Mouse (Mus musculus): ENCODE measurements around the gene Pi4k2a. TPM values are rescaled to one million over a fixed set of nuclear protein-coding genes. Genes with fewer than 3 reads are reported as not detected.
A peak's percentile ranks its signal among the peaks of the same experiment; 100 is the strongest.

Pi4k2a gene
- polyA plus RNA-seq (2012; rRNA removed) = 34.4 and 38.1 TPM in 2 replicates
- 29.9 and 32.8 TPM in 2 replicates for polyA plus RNA-seq (2014; fragmentation: Nextera tagmentation; extraction: Ambion mirVana)

DNA sequence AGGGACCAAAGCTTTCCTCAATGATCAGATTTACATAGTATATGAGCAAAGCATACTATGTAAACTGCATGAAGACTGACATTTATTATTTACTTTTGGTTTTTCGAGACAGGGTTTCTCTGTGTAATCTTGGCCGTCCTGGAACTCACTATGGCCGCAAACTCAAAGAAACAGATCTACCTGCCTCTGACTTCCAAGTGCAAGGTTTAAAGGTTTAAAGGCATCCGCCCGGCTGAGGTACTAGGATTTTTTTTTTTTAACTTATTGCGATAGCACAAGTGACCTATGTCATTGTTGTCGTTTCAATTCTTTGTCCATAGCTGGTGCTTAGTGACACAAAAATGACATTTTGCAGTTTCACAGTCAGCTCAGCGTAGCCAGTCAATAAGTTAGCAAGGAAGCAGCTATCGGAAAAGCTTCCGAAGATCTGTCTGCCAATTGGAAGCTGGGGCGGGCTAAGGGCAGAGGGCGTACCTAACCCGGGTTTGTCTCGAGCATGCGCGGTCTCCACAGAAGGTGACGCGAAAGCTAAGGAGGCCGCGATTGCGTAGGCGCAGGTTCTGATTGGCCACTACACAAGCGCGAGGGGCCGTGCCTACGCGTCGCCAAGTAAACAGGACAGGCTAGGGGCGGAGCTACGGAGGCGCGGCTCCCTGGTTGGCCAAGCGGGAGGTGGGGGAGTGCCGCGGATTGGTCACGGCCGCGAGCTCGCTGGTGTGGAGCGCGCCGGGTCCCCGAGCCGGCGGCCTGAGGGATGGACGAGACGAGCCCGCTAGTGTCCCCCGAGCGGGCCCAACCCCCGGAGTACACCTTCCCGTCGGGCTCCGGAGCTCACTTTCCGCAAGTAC, at the start of gene Pi4k2a:
Gene Pi4k2a (plus strand): TSS at position 723 of the 848 bp plus-strand sequence.
- Histone ChIP-seq H3K4me1 (ENCODE audit: control insufficient read depth, insufficient read depth, low read length) (peaks cover 15% of the 10 kb centered on the region), H3K27ac (replicated peaks; ENCODE audit: low read depth, low read length) (peak within 1 kb of the TSS; percentile 81), H3K9ac (ENCODE audit: low read depth, low read length, severe bottlenecking) (peak within 1 kb of the TSS; percentile 79), H3K27me3 (ENCODE audit: control insufficient read depth, insufficient read depth, low read length) (no peaks in the 10 kb centered on the region), H3K4me3 (replicated peaks; ENCODE audit: low read length) (peak within 1 kb of the TSS; percentile 78), H3K36me3 (ENCODE audit: control insufficient read depth, insufficient read depth, low read length) (peaks cover 11% of the 10 kb centered on the region; the same call in 1 of the 2 replicates), H3K9me3 (ENCODE audit: control insufficient read depth, low read length) (no peaks in the 10 kb centered on the region), H3K4me2 (replicated peaks; ENCODE audit: low read depth, low read length, severe bottlenecking) (peak within 1 kb of the TSS; percentile 74)
- under 1% methylated on average over 38 of the region's 55 CpGs for WGBS
- DNase-seq (ENCODE audit: low spot score) = peak; percentile 99
- peak; percentile 98 for ATAC-seq (ENCODE audit: low FRiP score, low read depth)
- no peak for TF ChIP-seq POLR2A (IDR thresholded peaks at IDR 0.05; ENCODE audit: borderline replicate concordance, extremely low read depth, insufficient read depth, insufficient read length)

DNA sequence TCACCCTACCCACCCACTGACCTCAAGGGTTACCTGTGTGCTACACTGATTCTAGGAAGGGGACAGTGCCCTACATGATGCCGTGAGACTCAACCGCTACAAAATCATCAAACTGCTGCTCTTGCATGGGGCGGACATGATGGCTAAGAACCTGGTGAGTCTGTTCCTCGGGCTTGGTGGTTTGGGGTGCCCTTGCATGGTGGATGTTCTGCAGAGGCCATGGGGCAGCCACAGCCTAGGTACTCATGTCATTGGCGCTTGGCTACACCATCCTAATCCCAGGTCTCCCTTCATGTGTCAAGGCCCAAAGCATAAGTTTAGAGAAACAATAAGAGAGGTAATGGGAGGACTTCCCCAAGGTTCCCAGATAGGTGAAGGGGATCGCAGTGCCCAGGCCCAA, 46.3 kb upstream of the Pi4k2a start:
- ATAC-seq (ENCODE audit: low FRiP score, low read depth) = no peak
- Histone ChIP-seq H3K4me2 (replicated peaks; ENCODE audit: low read depth, low read length, severe bottlenecking) (no peak overlapping the region), H3K27me3 (ENCODE audit: control insufficient read depth, insufficient read depth, low read length) (no peaks in the 10 kb centered on the region), H3K4me1 (ENCODE audit: control insufficient read depth, insufficient read depth, low read length) (peaks cover 5% of the 10 kb centered on the region), H3K4me3 (replicated peaks; ENCODE audit: low read length) (no peak overlapping the region), H3K36me3 (ENCODE audit: control insufficient read depth, insufficient read depth, low read length) (no peaks in the 10 kb centered on the region), H3K9ac (ENCODE audit: low read depth, low read length, severe bottlenecking) (no peak overlapping the region), H3K27ac (replicated peaks; ENCODE audit: low read depth, low read length) (no peak overlapping the region), H3K9me3 (ENCODE audit: control insufficient read depth, low read length) (no peaks in the 10 kb centered on the region)
- 97% methylated on average over 6 of the region's 6 CpGs for WGBS
- TF ChIP-seq POLR2A (IDR thresholded peaks at IDR 0.05; ENCODE audit: borderline replicate concordance, extremely low read depth, insufficient read depth, insufficient read length) = no peak
- DNase-seq (ENCODE audit: low spot score) = no peak

DNA sequence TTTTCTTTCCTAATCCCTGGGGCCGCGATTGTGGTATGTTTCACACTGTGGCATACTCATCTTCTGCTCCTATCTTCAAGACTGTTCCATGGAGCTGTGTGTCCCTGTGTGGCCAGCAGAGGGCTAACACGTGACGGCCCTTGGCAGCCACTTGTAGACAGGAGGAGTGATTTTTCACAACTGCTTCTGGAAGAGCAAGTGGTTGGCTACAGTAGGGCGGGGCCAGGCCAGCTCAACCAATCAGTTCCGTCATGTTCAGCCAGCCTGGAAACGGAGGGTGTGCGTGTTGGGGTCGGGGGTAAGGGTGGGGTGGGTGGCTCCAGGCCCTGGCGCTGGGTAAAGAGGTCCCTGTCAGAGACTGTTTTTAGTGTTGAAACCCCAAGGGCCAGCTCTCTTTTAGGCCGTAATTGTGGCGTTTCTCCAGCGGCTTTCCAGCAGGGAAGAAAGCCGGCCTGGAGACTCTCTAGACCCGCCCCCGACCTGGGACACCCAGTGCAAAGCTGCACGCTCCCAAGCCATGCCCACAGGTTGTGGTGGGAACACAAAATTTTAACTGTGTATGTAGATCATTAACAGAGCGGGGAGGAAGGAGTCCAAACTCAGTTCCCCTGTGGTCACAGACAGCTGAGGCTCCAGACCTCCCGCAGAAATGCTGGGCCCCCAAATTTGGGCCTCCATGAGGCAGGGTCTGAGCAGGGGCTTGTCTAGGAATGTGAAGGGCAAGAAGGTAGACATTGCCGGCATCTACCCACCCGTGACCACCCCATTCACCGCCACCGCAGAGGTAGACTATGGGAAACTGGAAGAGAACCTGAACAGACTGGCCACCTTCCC, 44.8 kb upstream of the Pi4k2a start, which contains the start of gene Hoga1:
Gene Hoga1 (plus strand): TSS at position 342 of the 834 bp plus-strand sequence.
- no peak within 1 kb of the TSS for H3K27ac ChIP-seq (replicated peaks; ENCODE audit: low read depth, low read length)
- 21% methylated on average over 23 of the region's 23 CpGs for WGBS
- TF ChIP-seq POLR2A (IDR thresholded peaks at IDR 0.05; ENCODE audit: borderline replicate concordance, extremely low read depth, insufficient read depth, insufficient read length) = no peak
- peak within 1 kb of the TSS; percentile 40 for H3K9ac ChIP-seq (ENCODE audit: low read depth, low read length, severe bottlenecking)
- H3K4me1 ChIP-seq (ENCODE audit: control insufficient read depth, insufficient read depth, low read length) = peaks cover 5% of the 10 kb centered on the region
- peak within 1 kb of the TSS; percentile 34 for H3K4me3 ChIP-seq (replicated peaks; ENCODE audit: low read length)
- no peaks in the 10 kb centered on the region for H3K9me3 ChIP-seq (ENCODE audit: control insufficient read depth, low read length)
- H3K27me3 ChIP-seq (ENCODE audit: control insufficient read depth, insufficient read depth, low read length) = no peaks in the 10 kb centered on the region
- H3K36me3 ChIP-seq (ENCODE audit: control insufficient read depth, insufficient read depth, low read length) = no peaks in the 10 kb centered on the region
- H3K4me2 ChIP-seq (replicated peaks; ENCODE audit: low read depth, low read length, severe bottlenecking) = peak within 1 kb of the TSS; percentile 48
- DNase-seq (ENCODE audit: low spot score) (peak; percentile 83), ATAC-seq (ENCODE audit: low FRiP score, low read depth) (peak; percentile 90)

DNA sequence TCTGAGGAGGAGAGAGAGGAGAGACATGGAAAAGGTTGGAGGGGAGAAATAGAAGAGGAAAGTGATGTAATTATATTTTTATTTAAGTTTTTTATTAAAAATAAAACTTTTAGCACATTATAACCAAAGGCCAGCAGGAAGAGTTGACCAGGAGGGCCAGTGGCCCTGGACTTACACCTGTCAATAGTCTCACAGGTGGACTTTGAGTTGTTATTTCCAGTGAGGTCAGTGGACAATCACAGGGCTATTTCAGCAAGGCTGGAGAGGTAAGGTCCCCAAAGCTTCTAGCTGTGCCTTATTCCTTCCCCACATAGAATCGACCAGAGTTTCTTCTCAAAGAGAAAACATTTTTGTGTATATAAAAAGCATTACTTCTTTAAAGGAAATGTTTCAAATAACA, 40.0 kb upstream of the Pi4k2a start:
- WGBS = 70% methylated on average over 1 of the region's 1 CpGs
- H3K27ac ChIP-seq (replicated peaks; ENCODE audit: low read depth, low read length) = no peak overlapping the region
- H3K27me3 ChIP-seq (ENCODE audit: control insufficient read depth, insufficient read depth, low read length) = no peaks in the 10 kb centered on the region
- no peaks in the 10 kb centered on the region for H3K9me3 ChIP-seq (ENCODE audit: control insufficient read depth, low read length)
- H3K4me2 ChIP-seq (replicated peaks; ENCODE audit: low read depth, low read length, severe bottlenecking) = no peak overlapping the region
- peaks cover 5% of the 10 kb centered on the region for H3K4me1 ChIP-seq (ENCODE audit: control insufficient read depth, insufficient read depth, low read length)
- H3K36me3 ChIP-seq (ENCODE audit: control insufficient read depth, insufficient read depth, low read length) = no peaks in the 10 kb centered on the region
- no peak for TF ChIP-seq POLR2A (IDR thresholded peaks at IDR 0.05; ENCODE audit: borderline replicate concordance, extremely low read depth, insufficient read depth, insufficient read length)
- H3K9ac ChIP-seq (ENCODE audit: low read depth, low read length, severe bottlenecking) = no peak overlapping the region
- ATAC-seq (ENCODE audit: low FRiP score, low read depth) = no peak
- no peak for DNase-seq (ENCODE audit: low spot score)
- no peak overlapping the region for H3K4me3 ChIP-seq (replicated peaks; ENCODE audit: low read length)

DNA sequence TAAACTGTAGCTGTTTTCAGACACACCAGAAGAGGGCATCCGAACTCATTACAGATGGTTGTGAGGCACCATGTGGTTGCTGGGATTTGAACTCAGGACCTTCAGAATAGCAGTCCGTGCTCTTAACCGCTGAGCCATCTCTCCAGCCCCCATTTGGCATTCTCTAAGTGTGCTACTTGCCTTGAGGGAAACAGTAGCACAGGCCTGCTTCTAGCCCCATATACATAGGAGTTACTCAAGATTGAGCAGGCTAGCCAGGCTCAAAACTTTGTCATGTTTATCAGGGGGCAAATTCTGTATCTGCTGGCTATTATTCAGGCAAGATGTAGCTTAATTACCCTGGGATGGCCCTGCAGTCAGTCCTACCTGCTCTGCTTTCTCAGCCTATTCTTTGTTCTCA, 38.9 kb upstream of the Pi4k2a start:
- DNase-seq (ENCODE audit: low spot score) (no peak), ATAC-seq (ENCODE audit: low FRiP score, low read depth) (no peak)
- Histone ChIP-seq H3K36me3 (ENCODE audit: control insufficient read depth, insufficient read depth, low read length) (no peaks in the 10 kb centered on the region), H3K27ac (replicated peaks; ENCODE audit: low read depth, low read length) (no peak overlapping the region), H3K9me3 (ENCODE audit: control insufficient read depth, low read length) (no peaks in the 10 kb centered on the region), H3K4me2 (replicated peaks; ENCODE audit: low read depth, low read length, severe bottlenecking) (no peak overlapping the region), H3K27me3 (ENCODE audit: control insufficient read depth, insufficient read depth, low read length) (no peaks in the 10 kb centered on the region), H3K9ac (ENCODE audit: low read depth, low read length, severe bottlenecking) (no peak overlapping the region), H3K4me3 (replicated peaks; ENCODE audit: low read length) (no peak overlapping the region), H3K4me1 (ENCODE audit: control insufficient read depth, insufficient read depth, low read length) (no peaks in the 10 kb centered on the region)
- TF ChIP-seq POLR2A (IDR thresholded peaks at IDR 0.05; ENCODE audit: borderline replicate concordance, extremely low read depth, insufficient read depth, insufficient read length) = no peak
- WGBS = 92% methylated on average over 3 of the region's 3 CpGs
